In genomic region chr9:66493992-66494391, GRCm38 (mm10) we compare ENCODE assay signal across 1 mouse cellular context.
TF ChIP-seq lines count a peak whose summit lies in the region.

No protein-coding gene starts in this region.

TF ChIP-seq in CH12.LX, 34 proteins besides CTCF, POLR2A, EP300 and RAD21 (continued from another document):
- no peak for TF ChIP-seq JUN (IDR thresholded peaks at IDR 0.05; ENCODE audit: insufficient read depth, low read depth, low read length)
